Mouse (Mus musculus): Measurements from ENCODE around the gene Herc1.
"Not testable (repeated sequence)": the region's sequence is repeated elsewhere in the genome, so short reads cannot be mapped to it uniquely, and the experiment has no call there.

Gene Herc1

GRCm38 (mm10) chr9:66349144-66349859 is 948 bp upstream of the Herc1 start:
- no peak for DNase-seq (ENCODE audit: low spot score)

GRCm38 (mm10) chr9:66350788-66351430 is 659 bp downstream of the Herc1 start:
- no peak for DNase-seq (ENCODE audit: low spot score)

GRCm38 (mm10) chr9:66352704-66353103 is 2.5 kb downstream of the Herc1 start:
- DNase-seq (ENCODE audit: low spot score) = no peak

- no peak for DNase-seq (ENCODE audit: low spot score)
These were observed 8.9 kb downstream of the Herc1 start for GRCm38 (mm10) chr9:66359135-66359534.

GRCm38 (mm10) chr9:66360143-66360690 is 10.0 kb downstream of the Herc1 start:
- DNase-seq (ENCODE audit: low spot score) = no peak

- DNase-seq (ENCODE audit: low spot score) = no peak
These were observed 18.7 kb downstream of the Herc1 start for GRCm38 (mm10) chr9:66368890-66369433.

- DNase-seq (ENCODE audit: low spot score) = no peak
These were observed 20.1 kb downstream of the Herc1 start for GRCm38 (mm10) chr9:66370334-66370733.

GRCm38 (mm10) chr9:66370847-66371246 is 20.6 kb downstream of the Herc1 start:
- no peak for DNase-seq (ENCODE audit: low spot score)

GRCm38 (mm10) chr9:66373432-66373831 is 23.2 kb downstream of the Herc1 start:
- DNase-seq (ENCODE audit: low spot score) = no peak

GRCm38 (mm10) chr9:66374495-66375478 is 24.5 kb downstream of the Herc1 start:
- no peak for DNase-seq (ENCODE audit: low spot score)

- no peak for DNase-seq (ENCODE audit: low spot score)
These were observed 33.2 kb downstream of the Herc1 start for GRCm38 (mm10) chr9:66383417-66383816.

GRCm38 (mm10) chr9:66390338-66390737 is 40.1 kb downstream of the Herc1 start:
- DNase-seq (ENCODE audit: low spot score) = not testable (repeated sequence)

GRCm38 (mm10) chr9:66393304-66393703 is 43.1 kb downstream of the Herc1 start:
- no peak for DNase-seq (ENCODE audit: low spot score)

- DNase-seq (ENCODE audit: low spot score) = no peak
These were observed 73.2 kb downstream of the Herc1 start for GRCm38 (mm10) chr9:66423492-66423891.

GRCm38 (mm10) chr9:66440007-66440406 is 89.8 kb downstream of the Herc1 start:
- peak; percentile 25 for DNase-seq (ENCODE audit: low spot score)

GRCm38 (mm10) chr9:66448253-66448652 is 98.0 kb downstream of the Herc1 start:
- no peak for DNase-seq (ENCODE audit: low spot score)

- no peak for DNase-seq (ENCODE audit: low spot score)
These were observed 114.8 kb downstream of the Herc1 start for GRCm38 (mm10) chr9:66465087-66465486.

- no peak for DNase-seq (ENCODE audit: low spot score)
These were observed 127.5 kb downstream of the Herc1 start for GRCm38 (mm10) chr9:66477785-66478184.

GRCm38 (mm10) chr9:66483429-66483828 is 133.2 kb downstream of the Herc1 start:
- no peak for DNase-seq (ENCODE audit: low spot score)

GRCm38 (mm10) chr9:66488786-66489185 is 138.5 kb downstream of the Herc1 start:
- no peak for DNase-seq (ENCODE audit: low spot score)

GRCm38 (mm10) chr9:66492361-66492760 is 142.1 kb downstream of the Herc1 start:
- no peak for DNase-seq (ENCODE audit: low spot score)

GRCm38 (mm10) chr9:66493992-66494391 is 143.7 kb downstream of the Herc1 start:
- DNase-seq (ENCODE audit: low spot score) = no peak
